Mouse (Mus musculus) heart, adult 2 months (tissue): ENCODE results near the gene Ephb1.

Experiments used
- CTCF ChIP-seq: fragments of 200-600 bp; IDR thresholded peaks from 2 replicates; pipeline ENCODE4 v1.8.1; 2022; ENCODE audit warnings: antibody characterized with exemption, mild to moderate bottlenecking, moderate library complexity
- POLR2A ChIP-seq: fragments of 200-500 bp; IDR thresholded peaks from 2 replicates; pipeline ENCODE4 v1.6.1; 2011; ENCODE audit warnings: mild to moderate bottlenecking, low read depth, low read length, control low read depth; ENCODE audit not compliant: insufficient read depth

DNA sequence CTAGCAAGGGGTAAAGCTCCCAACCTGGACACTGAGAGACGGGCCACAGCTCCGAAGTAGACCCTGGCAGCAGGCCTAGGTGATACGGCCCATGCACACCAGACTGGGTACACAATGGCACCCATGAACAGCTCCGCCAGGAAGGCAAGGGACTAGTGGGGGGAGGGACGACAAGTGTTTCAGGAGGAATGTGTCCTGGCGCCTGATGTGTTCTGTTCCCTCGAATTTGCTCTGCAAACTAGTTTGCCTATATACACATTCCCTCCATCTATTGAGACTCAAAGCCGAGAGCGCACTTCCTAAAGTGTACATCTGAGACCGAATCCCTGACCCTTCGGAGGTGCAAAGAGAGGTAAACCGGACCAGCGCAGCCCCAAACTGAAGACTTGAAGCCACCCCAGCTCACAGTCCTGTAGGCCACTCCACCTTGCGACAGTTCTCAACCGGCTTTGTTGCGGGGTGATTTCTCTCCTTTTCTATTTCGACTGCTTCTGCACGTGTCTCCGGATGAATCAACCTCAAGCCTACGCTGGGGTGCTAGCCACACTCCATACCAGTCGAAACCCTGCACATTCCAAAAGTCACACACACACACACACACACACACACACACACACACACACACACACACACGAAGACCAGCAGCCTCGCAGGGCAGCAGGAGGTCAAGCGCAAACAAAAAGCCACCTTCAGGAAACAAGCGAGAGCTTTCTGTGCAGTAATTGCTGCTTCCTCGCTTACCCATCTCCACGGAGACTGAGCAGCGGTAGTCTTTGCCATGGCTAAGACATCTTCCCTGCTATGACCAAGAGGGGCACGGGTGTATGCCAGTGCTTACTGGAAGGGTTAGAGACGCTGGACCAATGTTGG lies 2.1 kb downstream of the Ephb1 start:
- TF ChIP-seq CTCF: no peak
- TF ChIP-seq POLR2A: no peak
